Mouse (Mus musculus) cerebellum, adult 9-11 months (tissue): ENCODE measurements at regions not wholly inside any gene's neighbourhood (a gene's known extent, or its start where the extent isn't known, plus 50 kb on each side); places are given as distances from the start of the nearest gene placed in this dataset.

Source experiments
- DNase-seq: peaks from one replicate; pipeline ENCODE4 v3.0.0; 2022

DNA sequence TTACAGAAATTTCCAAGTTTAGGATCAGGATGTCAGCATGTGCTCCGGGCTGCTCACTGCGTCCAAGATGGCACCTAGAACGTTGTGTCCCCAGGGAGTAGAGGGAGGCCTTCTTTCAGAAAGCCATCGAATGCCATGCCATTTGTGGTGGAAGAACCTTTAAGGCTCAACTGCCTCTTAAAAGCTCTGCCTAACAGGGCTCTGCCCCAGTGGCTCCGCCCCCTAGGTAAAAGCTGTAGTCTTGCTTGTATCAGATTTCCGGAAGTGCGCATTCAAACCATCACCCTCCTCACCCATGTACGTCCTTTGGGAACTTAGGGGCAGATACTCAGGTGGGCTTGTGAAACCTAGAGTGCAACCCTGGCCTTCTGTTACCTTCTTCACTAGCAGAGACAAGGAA, 54.0 kb upstream of the Psmd7 start:
- no peak for DNase-seq

DNA sequence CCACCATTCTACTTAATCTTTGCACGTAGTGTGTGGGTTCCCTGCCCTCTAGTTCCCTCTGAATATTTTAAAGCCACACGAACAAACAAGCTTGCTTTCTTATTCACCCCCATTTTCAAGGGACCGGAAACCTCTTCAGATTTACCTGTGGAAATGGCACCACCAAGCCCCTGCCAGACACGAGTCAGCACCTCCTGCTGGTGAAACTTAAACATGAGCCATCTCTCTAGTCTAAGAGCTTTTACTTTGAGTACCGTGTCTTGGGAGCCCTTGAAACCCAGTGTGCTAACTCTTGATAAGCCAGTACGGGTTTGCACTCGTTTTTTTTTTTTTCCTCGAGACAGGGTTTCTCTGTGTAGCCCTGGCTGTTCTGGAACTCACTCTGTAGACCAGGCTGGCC, 59.7 kb upstream of the Psmd7 start:
- no peak for DNase-seq

DNA sequence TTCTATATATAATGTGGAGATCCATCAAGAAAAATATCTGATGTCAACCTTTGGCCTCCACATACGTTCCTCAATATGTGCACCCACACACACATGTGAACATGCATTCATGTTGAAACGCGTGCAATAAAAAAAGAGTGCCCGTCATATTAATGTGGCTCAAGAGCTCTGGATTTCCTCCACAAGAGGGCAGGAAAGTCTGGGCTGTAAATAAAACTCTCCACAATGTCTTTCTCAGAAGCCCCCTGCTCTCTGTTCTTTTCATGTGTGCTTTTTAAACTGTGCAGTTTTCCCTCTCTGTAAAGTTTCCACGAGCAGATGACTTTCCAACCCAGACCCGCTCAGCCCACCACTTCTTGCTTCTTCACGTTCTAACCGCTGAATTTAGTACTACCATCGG, 62.0 kb upstream of the Psmd7 start:
- DNase-seq, result no peak

DNA sequence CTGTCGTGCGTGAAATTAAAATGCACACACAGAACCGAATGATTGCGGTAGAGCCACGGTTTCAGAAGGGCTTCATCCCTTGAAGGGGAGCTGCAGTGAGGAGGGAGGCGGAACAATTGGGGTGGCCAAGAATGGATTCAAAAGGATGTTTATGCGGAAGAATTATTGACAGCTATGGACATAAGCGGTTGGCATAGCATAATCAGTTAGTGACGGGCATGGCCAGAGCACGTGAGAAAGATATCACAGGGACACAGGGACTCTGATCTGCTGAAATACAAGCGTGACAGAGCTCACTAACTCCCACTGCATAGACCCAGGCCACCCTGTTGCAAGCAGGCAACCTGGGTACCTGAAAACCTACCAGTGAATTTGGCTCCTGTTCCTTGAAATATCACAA, 63.2 kb upstream of the Psmd7 start:
- no peak for DNase-seq

DNA sequence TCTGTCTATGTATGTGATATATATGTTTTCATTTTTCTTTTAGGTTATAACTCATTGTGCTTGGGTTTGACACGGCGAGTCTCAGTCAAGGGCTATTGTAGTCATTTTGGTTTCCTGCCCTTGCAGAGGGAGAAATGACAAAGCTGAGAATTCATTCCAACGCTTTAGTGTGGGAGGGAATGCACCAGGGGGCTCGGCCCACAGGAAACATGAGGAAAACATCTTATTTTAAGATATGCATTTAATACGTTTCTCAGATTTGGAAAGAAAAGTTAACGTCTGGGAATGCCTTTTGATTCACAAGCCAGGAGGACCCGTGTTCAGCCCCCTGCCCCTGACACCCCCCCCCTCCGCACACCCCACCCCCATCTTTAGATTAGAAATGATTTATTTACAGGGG, 64.0 kb upstream of the Psmd7 start:
- no peak for DNase-seq

DNA sequence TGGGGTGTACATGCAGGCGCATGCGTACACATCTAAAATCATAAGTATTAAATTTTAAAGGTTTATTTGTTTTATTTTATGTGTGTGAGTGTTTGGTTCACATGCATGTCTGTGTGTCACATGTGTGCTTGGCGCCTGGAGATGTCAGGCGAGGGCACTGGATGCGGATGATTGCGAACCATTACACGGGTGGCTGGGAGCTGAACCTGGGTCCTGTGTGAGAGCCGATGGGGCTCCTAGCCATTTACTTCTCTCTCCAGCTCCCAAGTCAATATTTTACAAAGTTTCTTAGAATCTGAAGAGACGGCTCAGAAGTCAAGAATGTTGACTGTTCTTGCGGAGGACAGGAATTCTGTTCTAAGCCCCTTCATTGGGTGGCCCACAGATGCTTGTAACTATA, 65.4 kb upstream of the Psmd7 start:
- DNase-seq, result no peak

DNA sequence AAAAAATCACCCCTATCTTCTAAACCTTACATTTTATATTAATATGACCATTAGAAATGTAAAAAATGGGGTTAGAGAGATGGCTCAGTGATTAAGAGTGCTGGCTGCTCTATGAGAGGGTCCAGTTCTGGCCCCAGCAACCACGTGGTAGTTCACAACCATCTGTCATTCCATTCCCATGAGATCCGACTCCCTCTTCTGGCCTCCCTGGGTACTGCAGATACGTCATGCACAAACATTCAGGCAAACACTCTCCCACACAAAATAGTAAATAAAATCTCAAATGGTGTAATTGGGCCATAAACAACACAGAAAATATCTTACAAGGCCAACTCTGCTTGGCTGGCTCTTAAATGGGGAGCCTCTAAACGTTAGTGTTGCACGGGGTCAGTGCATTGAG, 68.4 kb upstream of the Psmd7 start:
- no peak for DNase-seq

DNA sequence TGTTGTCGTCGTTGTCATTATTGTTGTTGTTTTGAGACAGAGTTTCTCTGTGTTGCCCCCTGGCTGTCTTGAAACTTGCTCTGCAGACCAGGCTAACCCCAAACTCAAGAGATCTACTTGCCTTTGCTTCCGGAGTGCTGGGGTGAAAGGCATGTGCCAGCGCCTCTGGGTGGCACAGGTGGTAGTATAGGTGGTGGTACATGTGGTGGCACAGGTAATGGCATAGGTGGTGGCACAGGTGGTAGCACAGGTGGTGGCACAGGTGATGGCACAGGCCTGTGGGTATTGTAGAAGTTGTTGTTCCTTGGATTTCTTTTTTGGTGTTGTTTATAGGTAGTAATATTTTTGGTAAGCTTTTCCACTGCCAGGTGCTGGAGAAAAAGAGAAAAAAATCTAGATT, 69.5 kb upstream of the Psmd7 start:
- DNase-seq, result no peak

DNA sequence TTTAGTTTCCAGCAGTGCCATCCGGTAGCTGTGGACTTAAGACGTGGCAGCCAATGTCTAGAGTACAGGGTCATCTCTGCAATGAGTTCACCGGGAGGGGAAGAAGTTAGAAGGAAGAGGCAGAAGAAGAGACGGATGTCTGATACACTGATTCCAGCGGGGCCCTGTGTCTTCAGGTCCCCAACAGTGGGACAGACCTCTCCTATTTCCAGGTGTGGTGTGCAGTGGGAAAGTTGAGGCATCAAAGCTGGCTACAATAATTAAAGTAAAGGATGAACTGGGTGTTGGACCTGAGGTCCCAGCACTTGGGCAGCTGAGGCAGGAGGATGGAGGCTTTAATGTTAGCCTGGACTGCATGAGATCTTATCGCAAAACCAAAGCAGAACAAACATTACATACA, 70.1 kb upstream of the Psmd7 start:
- no peak for DNase-seq

DNA sequence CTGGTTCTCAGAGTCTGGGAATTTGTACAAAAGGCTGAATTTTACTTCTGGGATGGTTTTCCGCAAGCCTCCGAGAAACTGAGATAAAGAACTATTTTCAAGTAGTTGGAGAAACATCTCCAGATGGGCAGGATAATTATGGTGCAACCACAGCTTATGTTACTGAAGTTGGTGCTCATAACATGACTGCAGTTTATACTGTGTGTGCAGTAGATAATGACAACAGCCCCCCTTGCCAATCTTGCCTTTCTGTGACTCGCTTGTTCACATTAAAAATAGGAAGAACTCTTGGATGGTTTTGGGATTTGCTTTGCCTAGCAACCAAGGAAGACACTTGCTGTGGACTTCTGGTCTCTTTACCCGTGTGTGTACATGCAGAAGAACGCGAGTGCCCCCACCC, 72.4 kb upstream of the Psmd7 start:
- no peak for DNase-seq

DNA sequence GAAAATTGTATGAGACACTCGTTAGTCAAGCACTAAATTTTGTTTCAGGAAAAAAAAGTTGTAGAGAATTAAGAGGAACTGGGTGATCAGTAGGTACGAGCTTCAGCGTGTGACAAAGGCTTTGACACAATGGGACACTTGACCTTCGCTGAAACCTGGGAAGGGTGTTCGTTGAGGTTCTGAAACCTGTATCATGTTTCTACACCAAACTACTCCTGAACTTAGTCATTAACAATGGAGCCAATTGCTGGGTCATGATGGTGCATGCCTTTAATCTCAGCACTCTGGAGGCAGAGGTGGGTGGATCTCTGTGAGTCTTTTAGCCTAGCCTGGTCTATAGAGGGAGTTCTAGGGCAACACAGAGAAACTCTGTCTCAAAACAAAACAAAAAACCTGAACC, 81.3 kb upstream of the Psmd7 start:
- no peak for DNase-seq

DNA sequence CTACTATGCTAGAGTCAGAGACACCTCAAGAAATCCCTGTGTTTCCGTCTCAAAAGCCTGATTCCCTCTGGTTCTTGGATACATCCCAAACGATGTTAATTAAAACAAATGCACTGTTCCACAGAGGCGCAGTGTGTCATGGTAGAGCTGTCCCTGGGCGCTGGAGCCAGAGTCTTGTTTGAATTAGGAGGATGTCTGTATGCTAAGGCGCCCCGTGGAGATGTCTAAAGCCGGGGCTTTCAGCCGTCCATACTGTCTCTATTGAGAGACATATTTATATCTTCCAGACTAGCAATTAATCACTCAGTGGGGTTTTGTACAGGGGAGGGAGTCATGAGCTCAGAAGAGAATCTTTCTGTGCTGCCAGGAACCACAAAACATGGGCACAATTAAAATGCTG, 83.2 kb upstream of the Psmd7 start:
- DNase-seq, result no peak

DNA sequence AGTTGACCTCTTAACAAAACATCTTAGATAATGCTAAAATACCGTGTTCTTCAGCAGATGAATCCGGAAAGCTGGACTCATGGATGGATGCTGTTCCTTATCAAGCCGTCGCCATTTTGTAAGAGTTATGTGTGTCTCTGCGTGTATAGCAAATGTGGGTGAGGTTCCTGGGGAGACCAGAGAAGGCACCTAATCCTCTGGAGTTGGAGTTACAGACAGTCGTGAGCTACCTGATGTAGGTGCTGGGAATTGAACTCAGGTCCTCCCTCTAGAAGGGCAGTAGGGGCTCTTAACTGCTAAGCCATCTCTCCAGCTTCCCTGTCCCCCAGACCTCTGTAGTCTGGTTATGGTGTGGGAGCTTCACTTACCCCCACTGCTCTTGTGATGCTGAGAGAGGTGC, 84.4 kb upstream of the Psmd7 start:
- DNase-seq, result no peak

DNA sequence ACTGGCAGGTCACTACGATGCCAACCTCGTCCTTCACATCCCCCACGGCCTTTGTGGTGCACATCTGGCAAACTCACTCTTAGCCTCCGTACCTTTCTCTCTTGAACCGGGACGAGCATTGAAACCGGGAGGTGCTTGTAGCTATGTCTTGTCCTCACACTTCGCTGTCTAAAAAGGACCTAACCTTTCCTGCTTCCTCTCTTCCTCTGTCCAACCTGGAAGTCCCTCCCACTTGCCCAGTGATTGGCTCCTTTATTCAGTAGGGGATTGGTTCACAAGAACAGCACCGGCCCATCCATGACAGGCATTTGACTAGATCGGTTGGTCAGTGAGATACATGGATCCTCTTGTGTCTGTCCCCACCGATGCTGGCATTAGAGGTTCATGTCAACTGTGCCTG, 93.8 kb upstream of the Psmd7 start:
- DNase-seq, result no peak

DNA sequence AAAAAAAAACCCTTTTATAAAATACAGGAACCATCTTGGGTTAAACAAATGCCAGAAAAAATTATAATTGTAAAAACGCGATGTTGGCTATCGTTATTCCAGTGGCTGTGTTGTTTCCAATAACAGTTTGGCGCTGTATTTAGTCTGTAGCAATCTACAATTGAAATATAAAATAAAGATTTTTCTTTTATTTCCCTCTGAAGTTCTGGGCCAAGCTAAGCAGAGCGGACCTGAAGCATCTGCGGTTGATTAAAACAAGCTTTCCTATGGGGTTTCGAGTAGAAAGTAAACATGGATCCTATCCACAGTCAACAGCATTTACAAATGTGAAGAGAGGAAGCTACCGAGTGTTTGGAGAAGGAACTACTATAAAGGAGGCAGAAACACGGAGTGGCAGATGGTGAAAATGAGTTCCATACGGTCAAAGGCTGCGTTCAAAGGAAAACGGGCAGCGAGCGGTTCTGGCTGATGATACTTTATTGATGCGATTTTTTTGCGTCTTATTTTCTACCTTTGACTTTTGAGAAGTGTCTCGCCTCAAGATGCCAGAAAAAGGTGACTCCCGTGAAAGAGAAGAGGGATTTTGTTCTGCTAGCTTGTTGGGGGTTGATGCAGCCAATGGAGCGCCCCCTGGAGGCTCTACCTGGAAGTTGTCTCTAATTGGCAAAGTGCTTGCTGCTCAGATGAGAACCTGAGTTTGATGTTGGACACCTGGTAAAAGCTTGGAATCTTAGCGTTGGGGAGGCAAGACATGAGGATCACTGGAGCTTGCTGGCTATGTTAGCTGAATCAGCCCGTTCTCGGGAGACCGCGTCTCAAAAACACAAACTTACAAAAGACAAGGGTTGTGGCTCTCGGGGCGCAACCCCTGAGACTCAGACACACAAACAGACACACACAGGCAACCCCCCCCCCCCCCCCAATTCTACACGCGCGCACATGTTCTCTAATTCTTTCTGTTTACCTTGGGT, 96.7 kb upstream of the Psmd7 start:
- DNase-seq, result peak; percentile 14

DNA sequence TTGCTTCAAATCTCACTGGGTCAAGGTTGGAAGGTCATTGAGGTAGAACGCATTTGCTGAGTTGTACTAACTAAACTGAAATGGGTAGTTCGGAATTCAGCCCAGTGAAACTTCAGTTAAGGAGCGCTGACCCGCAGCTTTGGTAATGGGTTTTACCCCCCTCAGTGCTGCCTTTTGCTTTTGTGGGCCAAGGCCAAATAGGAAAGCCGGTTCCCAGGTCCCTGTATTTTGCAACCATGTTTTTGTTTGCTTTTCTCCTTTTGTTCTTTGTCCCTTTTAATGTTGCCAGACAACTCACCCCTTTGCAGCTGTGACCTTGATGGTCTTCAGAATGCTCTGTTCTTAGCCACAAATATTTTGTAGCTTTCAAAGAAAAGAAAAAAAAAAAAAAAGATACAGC, 98.7 kb upstream of the Psmd7 start:
- no peak for DNase-seq

DNA sequence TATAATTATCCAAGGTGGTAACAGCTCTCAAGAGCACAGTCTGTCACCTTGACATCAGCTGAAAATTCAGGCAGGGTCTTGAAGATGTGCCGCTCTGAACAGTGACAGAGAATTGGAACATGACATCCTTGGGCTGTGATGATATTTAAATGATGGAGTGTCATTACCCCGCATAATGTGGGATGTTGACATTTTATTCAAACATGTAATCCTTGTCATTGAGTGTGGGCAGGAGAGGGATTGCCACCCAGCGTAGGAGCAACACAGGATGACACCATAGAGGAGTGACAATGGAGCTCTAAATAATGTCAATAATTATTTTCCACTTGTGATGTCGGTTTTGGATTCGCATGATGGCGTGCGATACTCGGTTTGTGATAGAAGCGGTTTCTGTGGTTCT, 99.3 kb upstream of the Psmd7 start:
- DNase-seq, result no peak

DNA sequence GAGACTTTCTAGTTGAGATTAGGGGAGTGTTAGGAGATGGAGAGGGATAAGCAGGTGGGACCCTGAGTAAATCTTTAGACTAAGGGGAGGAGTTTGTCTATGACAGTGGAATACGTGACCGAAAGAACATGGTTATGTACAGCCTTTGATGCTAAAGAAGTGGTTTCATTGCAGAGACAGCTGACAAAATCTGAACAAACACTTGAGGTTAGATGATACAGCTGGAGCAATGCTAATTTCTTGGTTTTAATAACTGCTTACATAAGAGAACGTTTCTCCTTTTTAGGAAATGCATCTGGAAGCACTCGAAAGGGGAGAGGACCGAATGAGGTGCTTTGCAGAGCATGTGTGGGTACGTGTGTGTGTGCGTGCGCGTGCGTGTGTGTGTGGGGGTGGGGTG, 100.8 kb upstream of the Psmd7 start:
- no peak for DNase-seq

DNA sequence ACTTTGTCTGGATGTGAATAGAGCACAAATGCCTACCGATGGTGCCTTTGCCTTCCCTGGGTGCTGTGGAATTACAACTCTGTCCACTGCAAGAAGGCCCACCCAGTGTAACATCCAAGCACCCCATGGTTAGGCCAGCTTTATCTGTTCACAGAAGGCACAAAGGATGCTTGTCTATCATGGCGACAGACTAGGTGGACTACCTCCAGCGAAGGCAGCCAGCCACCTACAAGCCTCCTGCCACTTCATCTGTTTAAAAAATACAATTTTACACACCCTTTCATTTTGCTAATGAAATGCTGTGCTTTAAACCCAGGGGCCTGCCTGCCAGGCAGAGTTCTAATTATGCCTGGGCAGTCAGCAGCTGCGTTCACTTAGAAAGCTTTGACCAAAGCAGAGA, 103.0 kb upstream of the Psmd7 start:
- DNase-seq, result no peak

DNA sequence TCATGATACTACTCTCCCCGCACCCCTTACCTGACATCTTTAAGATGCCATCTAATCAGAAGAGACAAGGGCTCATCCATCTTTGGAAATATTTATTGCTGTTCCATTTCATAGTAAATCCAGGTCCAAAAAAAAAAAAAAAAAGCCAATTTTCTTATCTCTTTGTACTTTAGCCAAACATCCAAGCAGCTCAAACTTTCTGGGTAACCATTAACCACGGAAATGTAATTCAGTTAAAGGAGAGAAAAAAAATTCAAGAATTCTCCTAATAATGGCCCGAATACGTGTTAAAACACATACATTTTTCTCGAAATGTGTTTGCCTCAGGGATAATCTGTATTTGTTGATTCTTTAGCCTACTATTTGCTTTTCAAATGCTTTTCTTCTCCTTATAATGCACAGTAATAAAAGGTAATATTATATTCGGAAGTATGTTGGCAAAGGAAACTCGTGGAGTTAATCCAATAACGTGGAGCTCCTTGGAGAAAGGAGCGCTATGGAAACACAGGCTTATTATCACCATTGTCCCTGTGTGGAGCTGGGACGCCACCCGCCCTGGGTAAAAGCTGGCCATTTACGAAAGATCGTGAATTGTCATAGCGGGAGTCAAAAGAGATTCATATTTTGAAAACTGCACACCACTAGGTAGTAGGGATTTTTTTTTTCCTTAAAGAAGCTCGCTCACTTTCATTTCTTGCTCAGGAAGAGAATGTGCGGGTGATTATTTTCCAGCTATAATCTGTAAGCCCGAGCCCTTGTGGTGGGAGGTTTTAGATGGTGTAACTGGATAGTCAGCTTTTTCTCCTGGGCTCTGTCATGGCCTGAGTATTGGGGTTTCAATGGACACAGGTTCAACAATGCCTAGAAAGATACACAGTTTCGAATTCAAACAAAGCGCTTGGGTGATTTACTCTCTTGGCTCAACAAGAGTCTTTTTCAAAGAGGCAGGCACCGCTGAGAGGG, 108.4 kb upstream of the Psmd7 start:
- DNase-seq, result no peak

DNA sequence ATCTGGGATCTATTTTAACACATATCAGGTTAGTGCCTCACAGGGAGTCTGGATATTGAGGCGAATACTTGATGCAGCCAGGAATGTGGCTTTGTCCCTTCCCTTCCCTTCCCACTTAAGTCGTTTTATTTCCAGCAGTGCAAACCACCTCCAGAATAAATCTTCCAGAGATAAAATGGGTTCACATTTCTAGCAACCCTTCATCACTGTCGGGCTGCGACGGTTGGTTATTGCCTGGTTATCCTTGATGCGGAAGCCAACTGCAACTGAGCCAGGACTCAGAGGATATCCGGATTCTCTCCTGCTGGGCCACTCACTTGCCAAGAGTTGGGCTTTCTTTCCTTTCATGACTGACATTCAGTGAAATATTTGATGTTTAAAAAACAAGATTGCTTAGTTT, 111.0 kb upstream of the Psmd7 start:
- peak; percentile 3 for DNase-seq

DNA sequence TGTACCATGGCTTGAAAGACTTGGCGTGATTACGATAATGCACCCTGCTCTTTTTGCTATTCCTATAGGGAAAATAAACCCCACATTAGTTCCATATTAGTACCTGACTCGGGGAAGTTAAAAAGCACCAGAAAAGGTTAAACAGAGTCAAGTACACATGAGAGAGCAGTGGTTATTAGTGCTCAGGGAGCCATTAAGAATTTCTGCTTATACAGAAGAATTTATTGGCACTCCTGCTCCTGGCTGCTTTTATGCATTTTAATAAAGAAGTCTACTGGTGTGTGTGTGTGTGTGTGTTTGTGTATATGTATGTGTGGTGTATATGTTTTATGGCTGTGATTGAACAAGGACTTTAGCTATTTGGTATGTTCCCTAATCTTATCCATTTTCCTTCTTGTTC, 111.5 kb upstream of the Psmd7 start:
- no peak for DNase-seq

DNA sequence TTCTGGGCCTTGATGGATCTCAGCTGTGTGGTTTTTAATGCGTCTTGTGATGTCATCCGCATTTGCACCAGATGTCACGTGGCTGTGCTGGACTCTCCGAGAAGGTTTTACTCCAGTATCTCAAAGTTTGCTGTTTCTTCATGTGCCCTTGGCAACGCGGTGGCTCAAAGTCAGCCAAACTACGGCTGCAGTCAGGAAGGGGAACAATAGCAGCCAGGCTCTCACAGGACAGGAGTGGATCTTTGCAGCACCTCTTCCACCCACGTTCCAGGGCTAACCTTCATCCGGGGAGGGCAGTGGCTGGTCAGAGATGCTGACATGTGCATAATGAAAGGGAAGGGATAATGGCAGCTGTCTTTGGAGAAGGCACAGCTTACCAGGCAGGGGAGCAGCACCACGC, 127.6 kb upstream of the Psmd7 start:
- DNase-seq, result no peak

DNA sequence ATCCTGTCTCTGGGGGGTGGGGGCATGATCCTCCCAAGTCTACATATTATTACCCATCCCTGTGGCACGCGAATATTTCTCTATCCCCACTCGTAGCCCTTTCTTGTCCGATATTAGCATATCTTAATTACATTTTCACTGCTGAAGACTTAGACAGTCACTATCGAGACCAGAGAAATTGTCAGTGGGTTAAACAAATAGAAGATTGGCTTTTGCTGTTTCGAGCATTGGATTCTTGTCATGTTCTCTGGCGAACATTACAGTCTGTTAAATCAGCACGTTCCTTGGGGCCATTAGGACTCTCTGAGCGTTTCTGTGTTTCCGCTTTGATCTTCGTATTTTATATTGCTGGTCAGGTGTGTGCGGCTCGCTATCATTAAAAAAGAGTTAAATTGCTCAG, 129.6 kb upstream of the Psmd7 start:
- no peak for DNase-seq
